Mouse (Mus musculus) adrenal gland (tissue): ENCODE measurements at regions not wholly inside any gene's neighbourhood (a gene's known extent, or its start where the extent isn't known, plus 50 kb on each side); places are given as distances from the start of the nearest gene placed in this dataset.

ENCODE experiments used
- intact Hi-C: fragments of 180-260 bp; cut with DNase I; formaldehyde crosslinking; loops from one replicate; pipeline ENCODE4 v1.15.1; 2025

DNA sequence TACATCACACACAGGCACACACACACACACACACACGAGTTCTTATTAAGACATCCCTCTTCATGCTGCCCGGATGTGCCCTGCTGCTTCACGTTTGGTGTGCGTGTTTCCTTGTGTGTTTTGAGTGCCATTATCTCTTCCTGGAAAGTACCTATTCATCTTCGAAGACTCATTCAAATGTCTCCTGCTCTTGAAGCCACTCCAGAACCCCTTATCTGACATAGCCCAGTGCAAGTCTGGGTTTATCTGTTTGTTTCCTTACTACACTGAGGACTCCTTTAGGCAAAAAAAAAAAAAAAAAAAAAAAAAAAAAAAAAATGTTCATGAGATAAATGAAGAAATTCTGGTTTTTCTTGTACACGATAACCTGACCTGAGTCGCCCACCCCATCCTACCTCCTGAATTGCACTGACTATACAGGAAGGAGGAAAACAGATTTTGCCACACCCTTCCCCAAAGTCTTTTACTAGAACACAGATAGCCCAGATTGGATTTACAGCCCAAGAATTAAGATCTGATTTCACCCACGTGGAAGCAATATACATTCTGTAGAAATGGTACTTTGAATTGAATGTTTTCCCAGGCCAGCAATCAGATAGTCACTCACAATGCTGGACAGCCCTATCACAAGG, 101.1 kb upstream of the Cadm1 start:
- intact Hi-C loops, result no loop called here

DNA sequence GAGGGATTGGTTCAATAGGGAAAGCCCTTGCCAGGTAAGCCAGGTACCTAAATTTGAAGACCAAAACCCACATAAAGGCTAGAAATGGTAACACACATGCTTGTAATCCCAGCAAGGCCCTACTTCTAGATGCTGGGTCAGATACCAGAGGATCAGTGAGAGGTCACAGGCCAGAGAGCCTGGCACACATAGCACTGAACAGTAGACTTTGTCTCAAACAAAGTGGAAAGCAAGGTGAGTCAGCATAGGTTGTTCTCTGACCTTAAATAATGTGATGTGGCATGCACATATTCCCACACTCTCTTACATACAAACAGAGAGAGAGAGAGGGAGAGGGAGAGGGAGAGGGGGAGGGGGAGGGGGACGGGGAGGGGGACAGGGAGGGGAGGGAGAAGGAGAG, 100.3 kb upstream of the Cadm1 start:
- intact Hi-C loops, result no loop called here

DNA sequence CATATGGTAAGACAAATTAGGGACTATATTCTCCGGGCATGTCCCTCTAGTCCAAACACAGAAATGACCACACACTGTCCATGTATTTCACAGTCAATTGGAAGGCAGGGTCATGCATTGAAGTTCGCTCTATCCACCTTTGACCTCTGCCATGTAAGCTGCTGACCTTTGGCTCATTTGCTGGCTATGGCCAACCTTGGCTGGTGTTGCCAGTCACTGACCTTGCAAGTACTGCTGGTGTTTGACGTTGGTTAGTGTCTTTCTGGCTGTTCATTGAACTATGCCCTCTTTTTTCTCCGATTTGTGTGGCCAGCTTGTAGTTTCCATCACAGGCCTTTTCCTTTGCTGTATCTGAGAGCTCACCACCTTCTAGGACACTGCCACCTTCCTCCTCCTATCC, 97.3 kb upstream of the Cadm1 start:
- intact Hi-C loops, result no loop called here

DNA sequence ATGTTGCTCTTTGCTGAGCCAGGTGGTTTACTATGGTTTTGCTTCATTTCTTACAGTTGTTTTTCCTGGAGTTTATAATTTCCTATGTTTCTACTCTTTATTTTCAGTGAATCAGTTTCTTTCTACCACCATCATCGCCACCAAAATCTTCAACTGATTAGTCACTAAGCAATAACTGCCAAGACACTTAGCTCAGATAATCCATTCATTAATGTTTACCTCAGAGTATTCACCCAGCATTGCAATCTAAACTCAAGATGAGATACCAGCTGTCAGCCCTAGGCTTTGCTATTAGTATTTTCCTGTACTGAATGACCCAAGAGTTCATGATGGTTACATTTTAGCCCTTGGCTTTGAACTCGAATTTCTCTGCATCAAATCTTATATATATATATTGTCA, 96.8 kb upstream of the Cadm1 start:
- intact Hi-C loops, result no loop called here

DNA sequence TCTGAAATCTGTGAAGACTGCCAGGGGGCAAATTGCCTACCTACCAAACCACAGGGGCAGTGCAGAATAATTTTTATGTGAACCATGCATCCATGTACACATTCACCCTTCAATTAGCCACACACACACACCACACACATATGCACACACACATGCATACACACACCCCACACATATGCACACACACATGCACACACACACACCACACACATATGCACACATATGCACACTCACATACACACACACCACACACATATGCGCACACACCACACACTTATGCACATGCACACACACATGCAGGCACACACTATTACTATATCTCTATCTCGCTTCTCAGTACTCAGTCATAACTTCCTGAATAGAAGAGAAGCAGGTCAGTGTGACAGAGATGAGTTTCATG, 95.9 kb upstream of the Cadm1 start:
- intact Hi-C loops, result no loop called here

DNA sequence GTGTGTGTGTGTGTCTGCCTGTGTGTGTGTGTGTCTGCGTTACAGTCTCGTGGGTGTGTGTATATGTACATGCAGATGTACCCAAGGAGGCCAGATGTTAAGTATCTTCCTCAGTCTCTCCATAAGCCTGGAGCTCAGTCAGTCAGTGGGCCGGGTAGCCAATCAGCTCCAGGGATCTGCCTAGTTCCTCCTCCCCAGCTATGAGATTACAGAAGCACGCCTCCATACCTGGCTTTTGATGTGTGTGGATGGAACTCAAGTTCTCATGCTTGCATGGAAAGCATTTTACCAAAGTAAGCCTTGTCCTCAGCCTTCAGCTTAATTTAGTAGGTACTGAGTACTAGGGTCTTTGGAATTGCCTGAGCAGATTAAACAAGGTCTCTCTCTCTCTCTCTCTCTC, 91.0 kb upstream of the Cadm1 start:
- intact Hi-C loops, result no loop called here

DNA sequence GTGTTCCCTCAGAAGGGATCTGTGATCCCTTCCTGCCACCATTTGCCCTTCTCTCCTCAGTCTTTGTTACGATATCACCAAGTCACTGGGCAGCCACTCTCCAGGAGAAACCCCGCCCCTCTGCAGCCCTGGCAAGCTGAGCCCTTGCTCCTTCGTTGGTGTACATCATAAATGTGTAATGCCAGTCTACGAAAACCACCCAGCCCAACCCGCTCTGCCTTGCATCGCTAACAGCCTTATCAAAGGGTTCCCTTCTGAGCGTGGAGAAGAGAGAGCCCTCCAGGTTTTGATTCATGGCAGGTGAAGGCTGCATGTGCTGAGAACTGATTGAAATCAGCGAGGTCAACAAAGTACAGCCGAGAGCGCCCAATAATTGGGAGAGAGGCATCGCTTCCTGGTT, 90.5 kb upstream of the Cadm1 start:
- intact Hi-C loops, result no loop called here

DNA sequence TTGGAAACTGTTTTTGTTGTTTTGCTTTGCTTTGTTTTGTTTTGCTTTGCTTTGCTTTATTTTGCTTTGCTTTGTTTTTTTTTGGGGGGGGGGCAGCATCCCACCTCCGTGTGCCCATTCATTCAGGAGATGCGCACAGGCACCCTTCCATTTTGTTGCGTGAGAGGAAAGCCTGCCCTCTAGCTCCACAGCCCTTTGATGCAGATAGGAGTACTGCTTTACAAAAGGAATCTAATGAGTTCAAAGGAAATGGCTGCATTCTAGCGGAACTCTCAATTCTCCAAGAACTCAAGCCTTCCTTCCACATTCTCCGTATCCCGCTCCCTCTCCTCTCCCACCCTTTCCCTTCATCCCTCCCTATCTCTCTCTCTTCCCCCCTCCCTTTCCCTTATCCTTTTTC, 89.8 kb upstream of the Cadm1 start:
- intact Hi-C loops, result no loop called here

DNA sequence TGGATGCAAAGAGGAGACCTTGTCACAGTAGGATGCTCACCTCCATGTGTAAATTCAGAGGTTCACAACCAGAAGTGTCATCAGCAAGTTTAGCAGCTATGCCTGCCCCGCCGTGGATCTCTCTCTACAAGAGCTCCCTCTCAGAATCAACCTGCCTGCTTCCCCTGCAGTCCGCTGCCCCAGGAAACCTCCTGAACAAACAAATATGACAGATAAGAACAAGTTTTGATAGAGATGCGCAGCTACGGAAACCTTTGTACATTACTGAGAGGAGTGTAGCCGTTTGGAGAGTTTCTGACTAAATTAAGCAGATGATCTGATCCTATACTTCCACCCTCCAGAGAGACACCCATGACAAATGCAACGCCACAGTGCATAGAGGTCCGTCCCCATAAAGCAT, 88.8 kb upstream of the Cadm1 start:
- intact Hi-C loops, result no loop called here

DNA sequence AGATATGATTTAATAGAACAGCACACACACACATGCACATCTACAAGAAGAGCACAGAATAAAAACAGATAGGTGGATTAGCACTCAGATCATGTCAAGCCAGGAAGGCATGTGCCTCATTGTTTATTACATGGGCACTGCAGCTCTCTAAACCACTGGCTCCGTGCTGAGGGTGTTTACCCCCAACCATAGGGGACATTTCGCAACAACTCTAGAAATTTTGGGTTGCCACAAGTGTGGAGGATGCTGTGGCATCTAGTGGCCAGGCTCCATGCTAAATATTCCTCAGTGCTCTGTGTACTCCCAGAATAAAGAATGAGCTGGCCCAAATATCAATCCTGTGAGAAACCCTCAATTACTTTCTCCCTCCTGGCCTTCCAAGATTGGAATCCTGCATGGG, 85.8 kb upstream of the Cadm1 start:
- intact Hi-C loops, result no loop called here

DNA sequence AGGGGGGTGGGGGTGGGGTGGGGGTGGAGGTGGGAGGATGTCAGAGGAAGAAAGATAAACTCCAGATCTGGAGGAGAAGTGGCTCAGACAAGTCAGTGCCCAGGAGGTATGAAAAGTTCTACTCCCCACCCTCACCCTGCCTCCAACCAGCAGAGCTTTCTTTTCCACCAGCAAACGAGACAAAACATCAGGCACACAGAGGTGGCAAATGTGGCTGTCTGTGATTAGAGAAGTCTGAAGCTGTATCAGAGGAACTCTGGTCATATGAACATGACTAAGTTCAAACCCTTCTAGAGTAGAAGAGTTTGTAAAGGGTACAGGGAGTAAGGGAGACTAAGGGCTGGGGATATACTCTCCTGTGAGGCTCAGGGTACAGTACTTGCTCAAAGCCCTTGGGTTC, 85.2 kb upstream of the Cadm1 start:
- intact Hi-C loops, result no loop called here

DNA sequence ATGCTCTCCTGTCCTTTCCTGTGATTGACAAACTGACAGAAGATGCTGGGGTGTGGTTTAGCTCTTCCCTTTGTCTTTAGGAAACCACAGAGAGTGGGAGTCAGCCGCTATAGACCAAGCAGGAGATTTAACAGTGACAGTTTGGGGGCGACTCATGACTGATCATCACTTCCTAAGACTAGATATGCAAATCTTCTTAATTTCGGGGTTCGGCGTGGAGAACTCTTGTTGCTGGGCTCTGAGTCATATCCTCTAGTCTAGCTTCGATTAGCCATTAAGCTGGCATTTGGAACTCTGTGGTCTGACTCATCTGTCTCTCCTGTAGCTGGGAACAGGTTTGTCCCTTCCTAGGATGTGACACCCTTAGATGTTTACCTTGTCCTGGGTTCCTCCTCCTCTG, 84.6 kb upstream of the Cadm1 start:
- intact Hi-C loops, result no loop called here

DNA sequence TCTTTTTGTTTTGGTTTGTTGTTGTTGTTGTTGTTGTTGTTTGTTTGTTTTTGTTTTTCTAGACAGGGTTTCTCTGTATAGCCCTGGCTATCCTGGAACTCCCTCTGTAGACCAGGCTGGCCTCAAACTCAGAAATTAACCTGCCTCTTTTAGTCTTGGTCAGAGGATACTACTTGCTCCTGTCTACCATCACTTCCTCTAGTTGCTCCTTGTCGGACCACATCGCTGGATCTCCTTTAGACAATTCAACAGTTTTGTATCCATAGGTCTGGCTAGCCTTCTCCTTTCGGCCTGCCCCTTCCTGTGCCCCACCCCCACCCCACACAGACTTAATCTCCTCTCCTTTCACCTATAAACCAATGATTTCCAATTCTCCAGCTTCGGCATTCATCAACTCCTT, 77.2 kb upstream of the Cadm1 start:
- intact Hi-C loops, result no loop called here

DNA sequence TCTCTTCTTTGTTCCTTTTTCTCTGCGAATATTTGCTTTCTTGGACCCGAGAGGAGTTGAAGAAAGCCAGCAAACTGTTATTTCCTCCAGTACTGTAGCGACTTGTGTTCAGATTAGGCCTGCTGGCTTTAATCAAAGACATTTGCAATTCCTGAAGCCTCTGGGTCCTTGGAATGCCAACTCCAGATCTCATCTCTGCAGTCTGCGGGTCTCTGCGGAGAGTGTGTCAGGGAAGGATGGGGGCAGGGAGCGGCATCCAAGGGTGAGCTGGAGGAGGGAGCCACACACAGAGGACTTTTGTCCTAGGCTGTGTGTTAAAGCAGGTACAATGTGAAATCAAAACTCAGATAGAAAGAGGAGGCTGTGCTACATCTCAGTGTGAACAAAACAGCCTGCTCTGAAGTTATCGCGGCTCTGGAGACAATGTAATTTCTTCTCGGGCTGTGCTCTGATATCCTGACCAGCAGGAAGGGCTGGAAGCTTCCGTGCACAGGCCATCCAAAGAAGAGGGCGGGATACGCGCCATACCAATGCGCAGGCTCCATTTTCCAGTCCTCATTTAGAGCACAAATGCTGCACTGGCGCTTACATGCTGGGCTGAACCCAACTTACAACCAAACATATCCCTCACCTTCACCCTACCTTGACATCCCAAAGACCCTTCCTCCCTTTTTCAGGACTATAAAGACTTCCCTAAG, 71.1 kb upstream of the Cadm1 start:
- intact Hi-C loops, result no loop called here

DNA sequence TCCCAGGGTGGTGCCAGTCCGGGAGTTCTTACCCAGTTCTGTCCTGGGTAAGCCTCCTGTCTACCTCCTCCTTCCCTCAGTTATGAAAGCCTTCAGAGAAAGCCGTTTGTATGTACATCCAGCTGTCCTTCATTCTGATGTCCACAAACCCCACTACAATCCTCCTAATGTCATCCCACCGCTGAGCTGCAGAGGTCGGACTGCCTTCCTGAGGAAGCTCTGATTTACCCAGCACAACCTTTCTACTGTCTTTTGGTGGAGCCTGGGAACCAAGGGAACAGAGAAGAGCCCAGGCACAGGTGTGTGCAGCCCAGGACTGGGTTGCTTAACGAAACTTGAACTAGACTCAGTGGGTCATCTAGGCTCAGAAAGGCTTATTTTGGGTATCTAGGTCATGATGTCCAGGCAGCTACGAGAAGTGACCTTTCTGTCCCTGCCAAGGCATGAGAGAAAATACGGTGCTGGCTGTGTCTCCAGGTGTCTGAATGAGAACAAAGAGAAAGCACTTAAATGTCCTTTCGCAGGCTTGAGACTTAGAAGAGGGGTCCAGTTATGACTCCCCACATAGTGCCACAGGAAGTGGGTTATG, 70.4 kb upstream of the Cadm1 start:
- intact Hi-C loops, result no loop called here

DNA sequence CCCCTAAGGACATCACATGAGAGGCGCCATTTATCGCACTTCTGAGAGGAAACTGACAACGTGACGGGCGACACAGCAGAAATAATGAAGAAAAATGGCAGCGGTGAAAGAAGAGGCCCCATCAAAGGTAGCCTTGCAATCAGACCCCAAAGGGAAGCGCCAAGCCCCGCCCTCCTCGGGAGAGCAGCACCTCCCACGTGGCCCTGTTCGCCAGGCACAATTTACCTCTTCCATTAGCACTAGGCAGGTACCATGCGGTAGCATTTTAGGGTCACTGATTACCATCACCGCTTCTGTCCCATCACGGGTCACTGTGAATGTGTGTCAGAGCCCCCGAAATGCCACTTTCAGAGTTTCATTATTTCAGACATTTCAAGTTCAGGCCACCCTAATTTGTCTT, 69.7 kb upstream of the Cadm1 start:
- intact Hi-C loops, result no loop called here

DNA sequence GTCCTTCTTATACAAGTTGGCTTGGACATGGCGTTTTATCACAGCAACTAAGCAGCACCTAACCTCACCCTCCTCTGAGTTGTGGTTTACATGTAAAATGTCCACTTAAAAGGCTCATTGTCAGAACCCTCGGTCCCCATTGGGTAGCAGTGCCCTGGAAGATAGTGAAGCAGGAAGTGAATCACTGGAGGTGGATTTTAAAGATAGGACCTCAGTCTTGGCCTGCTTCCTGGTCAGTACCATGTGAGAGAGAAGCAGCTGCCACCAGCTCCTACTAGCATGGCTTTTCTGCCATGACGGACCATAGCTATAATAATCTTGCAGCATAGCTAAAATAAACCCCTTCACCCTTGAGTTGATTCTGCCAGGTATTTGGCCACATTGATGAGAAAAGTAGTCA, 68.1 kb upstream of the Cadm1 start:
- intact Hi-C loops, result no loop called here

DNA sequence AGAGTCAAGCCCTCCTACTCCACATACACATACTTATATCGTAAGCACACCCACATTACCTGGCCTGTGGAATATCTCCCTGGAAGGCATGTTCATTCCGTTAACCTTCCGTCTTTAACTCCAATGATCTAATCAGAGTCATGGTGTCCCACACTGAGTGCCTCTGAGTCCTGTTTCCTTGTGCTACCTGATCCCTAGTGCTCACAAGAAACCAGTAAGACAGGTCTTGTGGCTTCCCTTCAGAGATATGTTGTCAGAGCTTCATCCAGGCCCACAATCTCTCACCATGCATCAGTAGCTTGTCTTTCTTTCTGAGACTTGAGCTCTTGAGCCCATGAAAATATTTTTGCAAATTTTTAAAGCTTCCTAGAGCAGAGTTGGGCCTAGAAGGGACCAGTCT, 63.2 kb upstream of the Cadm1 start:
- intact Hi-C loops, result no loop called here

DNA sequence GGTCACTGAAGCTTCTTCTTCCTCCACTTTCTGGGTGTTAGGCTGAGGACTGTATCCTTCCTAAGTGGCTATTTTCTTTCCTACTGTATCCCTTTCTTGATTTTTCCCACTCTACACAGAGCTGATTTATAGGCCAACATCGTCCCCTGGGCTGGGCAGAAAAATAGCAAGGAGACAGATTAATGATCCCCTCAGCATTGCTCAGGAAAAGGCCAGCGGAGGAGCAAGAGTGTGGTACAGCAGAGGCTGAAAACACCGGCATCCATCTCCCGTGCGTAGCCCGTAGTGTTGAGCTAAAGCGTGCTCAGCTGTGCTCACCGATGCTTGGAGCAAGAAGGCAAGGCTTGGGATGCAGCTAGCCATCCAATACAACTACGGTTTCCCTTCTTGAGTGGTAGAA, 62.2 kb upstream of the Cadm1 start:
- intact Hi-C loops, result no loop called here

DNA sequence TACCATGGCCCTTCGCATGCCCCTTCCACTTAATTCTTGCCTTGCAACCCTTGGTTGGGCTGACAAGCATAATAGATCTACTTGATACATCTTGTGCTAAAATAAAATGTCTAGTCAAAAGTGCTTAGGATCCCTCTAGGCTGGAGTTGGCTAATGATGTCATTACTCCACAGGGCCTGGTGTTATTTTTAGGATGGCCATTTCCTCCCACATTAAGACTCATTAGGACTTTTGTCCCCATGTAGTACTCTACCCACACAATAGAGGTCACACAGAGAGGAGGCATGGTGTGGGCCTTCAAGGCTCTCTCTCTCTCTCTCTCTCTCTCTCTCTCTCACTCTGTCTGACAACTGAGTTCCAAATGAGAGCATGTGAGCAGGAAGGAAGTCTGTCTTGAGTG, 60.4 kb upstream of the Cadm1 start:
- intact Hi-C loops, result no loop called here

DNA sequence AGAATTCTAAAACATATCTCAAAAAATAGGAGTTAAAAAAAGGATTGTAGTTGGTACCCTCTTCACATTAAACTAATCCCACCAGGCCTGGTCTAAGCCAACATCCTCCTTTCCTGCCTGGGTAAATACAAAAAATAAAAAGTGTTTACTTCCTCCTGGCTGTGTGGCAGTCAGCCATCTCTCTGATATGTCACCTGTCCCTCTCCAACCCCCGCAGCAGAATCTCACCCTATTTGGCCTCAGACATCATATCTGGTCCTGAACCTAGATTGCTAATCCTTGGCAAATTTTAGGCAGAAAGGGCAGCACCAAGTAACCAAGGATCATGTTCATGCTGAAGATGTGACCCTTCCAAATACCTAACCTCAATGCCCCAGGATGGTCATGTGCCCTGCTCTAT, 59.2 kb upstream of the Cadm1 start:
- intact Hi-C loops, result no loop called here

DNA sequence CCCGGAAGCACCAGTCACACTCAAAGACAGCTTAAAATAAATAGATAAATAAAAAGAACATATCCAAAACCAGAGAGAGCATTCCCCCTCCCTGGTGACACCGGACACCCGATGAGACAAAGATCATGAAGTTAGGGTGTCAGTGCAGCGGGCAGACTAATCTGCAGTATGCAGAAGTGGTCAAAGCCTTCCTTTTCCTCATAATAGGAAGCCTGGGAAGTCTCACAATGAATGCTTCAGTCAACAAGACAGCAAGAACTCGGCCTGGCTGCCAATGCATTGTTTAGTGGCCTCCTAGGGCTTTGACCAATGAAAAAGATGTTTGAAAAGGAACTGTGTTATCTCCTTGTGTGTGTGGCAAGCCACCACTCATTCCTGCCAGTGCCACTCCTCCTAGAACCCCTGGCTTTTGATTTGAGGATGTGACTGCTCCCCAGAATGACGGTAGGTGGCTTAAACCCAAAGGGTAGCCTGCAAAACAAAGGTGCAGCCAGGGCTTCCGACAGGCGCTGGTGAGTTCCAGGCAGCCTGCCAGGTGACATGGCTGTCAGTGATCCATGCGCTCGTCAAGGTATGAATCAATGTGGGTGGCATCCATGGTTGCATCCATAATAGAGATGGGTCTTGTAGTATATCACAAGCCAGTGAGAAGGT, 58.1 kb upstream of the Cadm1 start:
- intact Hi-C loops, result no loop called here
